Mouse (Mus musculus) c-Kit-positive CD71-negative TER-119-negative erythroid progenitor cells, embryonic 14.5 days (primary cell): Measurements from ENCODE around the gene Gm9117.
"Not testable (repeated sequence)": the region's sequence is repeated elsewhere in the genome, so short reads cannot be mapped to it uniquely, and the experiment has no call there.

ENCODE experiments used
- DNase-seq: peaks from one replicate; pipeline ENCODE4 v3.0.0-alpha.2; 2013; ENCODE audit warnings: low read depth

Gm9117 gene

DNA sequence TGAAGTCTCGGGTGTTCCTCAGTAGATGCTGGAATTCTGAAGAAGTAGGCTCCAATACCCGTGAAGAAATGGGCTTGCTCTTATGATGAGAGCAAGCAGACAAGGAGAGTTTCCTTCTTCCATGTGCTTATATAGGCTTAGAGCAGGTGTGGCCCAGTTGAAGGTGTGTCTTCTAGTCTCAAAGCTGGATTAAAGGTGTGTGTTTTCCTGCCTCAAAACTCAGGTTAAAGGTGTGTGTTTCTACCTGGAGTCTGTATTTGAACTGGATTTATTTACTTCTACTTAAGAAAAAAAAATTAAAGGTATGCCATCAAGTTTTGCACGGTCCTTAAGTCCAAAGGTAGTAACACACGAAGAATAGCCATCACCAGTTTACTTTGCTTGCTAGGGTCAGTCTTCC, at the start of gene Gm9117:
TSS of gene Gm9117 (minus strand) at position 101 of the 400 bp plus-strand sequence.
- DNase-seq, result not testable (repeated sequence)

DNA sequence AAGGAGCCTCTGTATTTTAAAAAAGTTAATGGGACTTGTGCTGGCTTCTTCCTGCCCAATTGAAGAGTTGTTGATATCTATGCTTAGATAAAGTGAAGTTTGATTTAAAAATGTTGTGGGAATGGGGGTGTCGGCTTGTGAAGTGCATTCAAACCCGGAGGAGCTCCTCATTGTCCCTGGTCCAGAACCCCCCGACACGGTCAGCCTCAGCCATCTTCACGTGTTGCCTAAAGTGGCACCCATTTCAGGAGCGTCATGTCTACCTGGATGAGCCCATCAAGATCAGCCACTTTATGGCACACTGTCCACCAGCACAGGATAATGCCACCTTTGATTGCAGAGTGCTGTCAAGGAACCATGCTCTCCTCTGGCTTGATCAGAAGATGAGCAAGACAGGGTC, 25.6 kb upstream of the Gm9117 start:
- DNase-seq, result not testable (repeated sequence)

- DNase-seq, result not testable (repeated sequence)
Measured at GRCm38 (mm10) chr3:93961214-93961613, 17.9 kb upstream of the Gm9117 start, which contains the start of gene Tdpoz5. Tdpoz5 (minus strand) TSS chr3:93961314.

GRCm38 (mm10) chr3:93938386-93938785, 5.0 kb downstream of the Gm9117 start:
- not testable (repeated sequence) for DNase-seq
